Mouse (Mus musculus) myocyte (in vitro differentiated cells): ENCODE data around the gene Glra1.

Source experiments
- CEBPB ChIP-seq: IDR thresholded peaks from 2 replicates; pipeline ENCODE4 v1.6.1; 2011; ENCODE audit warnings: mild to moderate bottlenecking, moderate library complexity; ENCODE audit not compliant: poor library complexity, insufficient read depth, severe bottlenecking
- E2F4 ChIP-seq: IDR thresholded peaks from one replicate; pipeline ENCODE4 v1.6.1; 2011; ENCODE audit warnings: mild to moderate bottlenecking, control low read depth, moderate library complexity; ENCODE audit not compliant: insufficient read depth
- MAX ChIP-seq: IDR thresholded peaks from one replicate; pipeline ENCODE4 v1.6.1; 2011; ENCODE audit warnings: low read depth, mild to moderate bottlenecking, control low read depth
- MYOG ChIP-seq, 3 experiments: IDR thresholded peaks; one replicate each; pipeline ENCODE4 v1.6.1; 2011; ENCODE audit warnings: control low read depth in 2 of 3, low read depth in 2 of 3, mild to moderate bottlenecking in 2 of 3; ENCODE audit not compliant: insufficient read length in 2 of 3, control insufficient read depth in 1 of 3, insufficient read depth in 1 of 3
- POLR2A ChIP-seq: IDR thresholded peaks from one replicate; pipeline ENCODE4 v1.6.1; 2011; ENCODE audit warnings: low read depth, mild to moderate bottlenecking, control low read depth, moderate library complexity; ENCODE audit not compliant: insufficient read length
- POLR2AphosphoS2 ChIP-seq: IDR thresholded peaks from one replicate; pipeline ENCODE4 v1.6.1; 2011; ENCODE audit warnings: low read depth, control low read depth; ENCODE audit not compliant: insufficient read length
- TCF12 ChIP-seq: IDR thresholded peaks from one replicate; pipeline ENCODE4 v1.6.1; 2011; ENCODE audit warnings: mild to moderate bottlenecking, control low read depth; ENCODE audit not compliant: poor library complexity, insufficient read depth, severe bottlenecking
- TCF3 ChIP-seq: IDR thresholded peaks from one replicate; pipeline ENCODE4 v1.6.1; 2011; ENCODE audit warnings: low read depth, control low read depth; ENCODE audit not compliant: insufficient read length
- USF1 ChIP-seq: IDR thresholded peaks from one replicate; pipeline ENCODE4 v1.6.1; 2011; ENCODE audit warnings: low read depth, mild to moderate bottlenecking, control low read depth, moderate library complexity

GRCm38 (mm10) chr11:55485443-55485842, 122.6 kb downstream of the Glra1 start:
- TF ChIP-seq POLR2A (no peak), CEBPB (no peak), POLR2AphosphoS2 (no peak), TCF12 (no peak), MAX (no peak), USF1 (no peak), E2F4 (no peak), MYOG (IDR thresholded peaks at IDR 0.05; ENCODE audit: control insufficient read depth in 1 of 3, insufficient read depth in 1 of 3, insufficient read length in 2 of 3, low read depth in 2 of 3) (no peak), TCF3 (no peak)
